Mouse (Mus musculus) heart, embryonic 12.5 days (tissue): ENCODE measurements around the gene Gm20388. TPM values are rescaled to one million over a fixed set of nuclear protein-coding genes. Genes with fewer than 3 reads are reported as not detected.
A peak's percentile ranks its signal among the peaks of the same experiment; 100 is the strongest.

Source experiments
- ATAC-seq: fragments of 200-750 bp; cut with Nextera tagmentation; 2 replicates; pipeline ENCODE4 v1.8.0; 2017; ENCODE audit warnings: moderate TSS enrichment, moderate library complexity; ENCODE audit not compliant: insufficient number of reproducible peaks, low FRiP score
- H3K27ac ChIP-seq: fragments of 300-500 bp; sonication (generic); 2 replicates; pipeline ENCODE4 v1.5.1; 2016; ENCODE audit warnings: mild to moderate bottlenecking, moderate library complexity; ENCODE audit not compliant: poor library complexity, severe bottlenecking
- H3K27me3 ChIP-seq: fragments of 300-500 bp; sonication (generic); replicated peaks from 2 replicates; pipeline ENCODE4 v1.6.1; 2016; ENCODE audit warnings: mild to moderate bottlenecking, moderate library complexity
- H3K36me3 ChIP-seq: fragments of 300-500 bp; sonication (generic); 2 replicates; pipeline ENCODE4 v1.6.1; 2016; ENCODE audit warnings: mild to moderate bottlenecking, moderate library complexity
- H3K4me1 ChIP-seq: fragments of 300-500 bp; sonication (generic); replicated peaks from 2 replicates; pipeline ENCODE4 v1.6.1; 2016; ENCODE audit warnings: mild to moderate bottlenecking
- H3K4me2 ChIP-seq: fragments of 300-500 bp; sonication (generic); 2 replicates; pipeline ENCODE4 v1.6.1; 2016; ENCODE audit warnings: mild to moderate bottlenecking, moderate library complexity
- H3K4me3 ChIP-seq: fragments of 300-500 bp; sonication (generic); 2 replicates; pipeline ENCODE4 v1.5.1; 2016; ENCODE audit warnings: mild to moderate bottlenecking
- H3K9ac ChIP-seq: fragments of 300-500 bp; sonication (generic); 2 replicates; pipeline ENCODE4 v1.6.1; 2016; ENCODE audit warnings: mild to moderate bottlenecking, moderate library complexity
- H3K9me3 ChIP-seq: fragments of 300-500 bp; sonication (generic); replicated peaks from 2 replicates; pipeline ENCODE4 v1.6.1; 2016; ENCODE audit warnings: mild to moderate bottlenecking, moderate library complexity
- WGBS: fragments of 180-500 bp; shearing (Covaris S2); methylation state at CpG from one replicate; pipeline ENCODE4 v1.1.7; 2016; 5-methylcytosine and 5-hydroxymethylcytosine counted together
- polyA plus RNA-seq: library from polyadenylated mRNA; unstranded; fragments of >200 nt; fragmentation: Nextera tagmentation; extraction: Ambion mirVana; gene quantifications from 2 replicates; pipeline ENCODE4 v1.2.1, GENCODE M21; 2016

Gene Gm20388
- polyA plus RNA-seq, 1 experiment from 2014 or later: not detected

DNA sequence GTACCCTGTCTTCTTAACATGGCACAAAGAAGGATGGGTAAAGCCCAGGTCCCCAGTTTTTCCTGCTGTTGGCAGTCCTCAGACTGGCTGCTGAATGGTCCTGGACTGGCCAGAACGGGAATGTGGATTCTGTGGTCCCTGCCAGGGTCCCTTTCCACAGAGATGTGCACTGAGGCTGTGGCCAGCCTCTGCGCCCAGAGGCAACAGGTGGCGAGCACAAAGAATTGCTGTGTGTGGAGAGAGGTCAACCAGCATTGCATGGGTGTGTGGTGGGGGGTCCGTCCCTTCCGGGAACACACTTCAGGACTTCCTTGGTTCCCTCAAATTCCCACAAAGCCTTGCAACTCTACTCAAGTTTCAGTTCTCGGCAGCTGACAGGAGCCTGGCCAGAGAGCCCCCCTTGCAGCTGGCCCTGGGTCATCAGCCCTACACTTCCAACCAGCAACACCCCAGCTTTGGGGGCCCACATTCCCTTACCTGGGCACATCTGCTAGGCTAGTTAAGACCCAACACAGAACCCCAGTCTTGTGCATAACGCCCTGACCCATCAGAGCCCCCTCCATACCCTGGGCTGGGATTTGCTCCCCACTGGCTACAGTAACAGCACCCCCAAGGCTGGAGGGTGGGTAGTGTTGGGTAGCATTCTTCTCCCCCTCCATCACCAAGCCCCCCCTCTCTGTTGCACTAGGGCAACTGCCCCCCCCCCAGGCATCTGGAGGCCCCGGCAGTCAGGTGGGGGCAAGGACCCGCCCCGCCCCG is 2938.7 kb downstream of the Gm20388 start:
- Histone ChIP-seq H3K4me3 (no peak overlapping the region), H3K4me1 (peaks cover 23% of the 10 kb centered on the region), H3K27me3 (peaks cover 55% of the 10 kb centered on the region), H3K4me2 (no peak overlapping the region), H3K27ac (no peak overlapping the region), H3K36me3 (no peaks in the 10 kb centered on the region), H3K9me3 (no peaks in the 10 kb centered on the region), H3K9ac (no peak overlapping the region)
- no peak for ATAC-seq
- WGBS: 65% methylated on average over 7 of the region's 11 CpGs

DNA sequence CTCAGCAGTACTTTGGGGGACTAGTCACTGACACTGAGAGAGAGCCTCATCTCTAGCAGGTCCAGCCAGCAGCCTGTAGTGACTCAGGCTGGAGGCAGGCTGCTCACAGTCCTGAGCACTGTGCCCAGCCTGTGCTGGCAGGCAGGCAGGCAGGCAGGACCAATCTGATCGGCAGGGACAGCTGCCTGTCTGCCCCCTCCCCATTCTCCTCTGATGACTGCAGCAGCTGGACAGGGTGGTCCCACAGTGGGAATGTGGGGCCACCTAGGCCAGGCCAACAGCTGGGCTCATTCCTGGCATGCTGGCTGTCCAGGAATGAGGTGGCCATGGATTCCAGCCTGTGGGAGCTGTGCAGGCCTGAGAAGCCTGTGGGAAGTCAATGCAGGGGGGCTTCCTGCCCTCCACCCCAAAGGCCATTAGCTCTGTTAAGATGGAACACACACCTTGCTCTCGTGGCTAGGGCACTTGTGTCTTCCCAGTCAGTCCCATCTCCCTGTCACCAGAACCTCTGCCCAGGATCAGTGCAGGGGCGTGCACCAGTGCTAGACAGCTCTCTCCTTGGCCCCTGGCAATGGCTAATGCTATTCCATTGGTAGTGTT is 2940.1 kb downstream of the Gm20388 start:
- Histone ChIP-seq H3K27me3 (peaks cover 61% of the 10 kb centered on the region), H3K9ac (no peak overlapping the region), H3K4me3 (no peak overlapping the region), H3K36me3 (no peaks in the 10 kb centered on the region), H3K4me2 (no peak overlapping the region), H3K4me1 (peaks cover 21% of the 10 kb centered on the region), H3K9me3 (no peaks in the 10 kb centered on the region), H3K27ac (no peak overlapping the region)
- 59% methylated on average over 3 of the region's 3 CpGs for WGBS
- ATAC-seq: no peak

DNA sequence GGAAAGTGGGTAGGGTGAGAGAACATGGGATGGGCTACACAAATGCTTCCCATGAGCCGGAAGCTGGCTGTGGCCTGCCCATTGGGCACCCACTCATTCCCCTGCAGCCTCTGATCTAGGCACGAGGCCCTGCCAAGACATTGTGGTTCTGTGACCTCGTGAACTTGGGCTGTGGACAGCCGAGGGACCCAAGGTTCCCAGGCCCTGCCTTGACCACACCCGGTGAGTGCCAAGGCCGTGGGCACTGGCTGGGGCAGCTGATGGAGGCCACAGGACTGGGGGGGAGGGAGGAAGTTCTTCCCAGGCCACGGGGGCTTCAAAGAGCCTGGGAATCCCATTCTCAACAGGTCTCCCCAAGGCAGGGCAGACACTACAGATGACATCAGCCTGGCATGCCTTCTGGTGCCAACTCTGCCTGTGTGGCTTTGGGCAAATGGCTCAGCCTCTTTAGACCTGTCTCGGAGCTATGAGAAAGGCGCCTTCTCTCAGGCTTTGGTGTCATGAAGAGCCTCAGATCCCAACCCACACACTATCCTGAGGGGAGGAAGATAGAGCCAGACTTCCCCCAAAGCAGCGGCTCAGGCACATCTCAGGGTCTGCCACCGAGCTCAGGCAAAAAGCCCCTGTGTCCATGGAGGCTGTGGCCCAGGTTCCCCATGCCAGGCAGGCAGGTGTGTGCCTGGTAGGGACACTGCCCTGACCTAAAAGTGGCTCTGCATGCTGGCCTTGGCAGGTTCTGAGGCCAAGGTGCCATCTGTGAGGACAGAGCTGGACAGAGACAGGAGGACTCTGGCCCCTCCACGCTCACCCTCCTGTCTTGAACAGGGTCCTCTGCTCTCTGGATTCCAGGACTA is 2941.3 kb downstream of the Gm20388 start:
- H3K27me3 ChIP-seq: peaks cover 57% of the 10 kb centered on the region
- H3K9me3 ChIP-seq: no peaks in the 10 kb centered on the region
- H3K27ac ChIP-seq: no peak overlapping the region
- no peak overlapping the region for H3K4me2 ChIP-seq
- H3K4me3 ChIP-seq: no peak overlapping the region
- no peaks in the 10 kb centered on the region for H3K36me3 ChIP-seq
- peaks cover 15% of the 10 kb centered on the region for H3K4me1 ChIP-seq
- no peak overlapping the region for H3K9ac ChIP-seq
- no peak for ATAC-seq
- WGBS: 82% methylated on average over 12 of the region's 12 CpGs

DNA sequence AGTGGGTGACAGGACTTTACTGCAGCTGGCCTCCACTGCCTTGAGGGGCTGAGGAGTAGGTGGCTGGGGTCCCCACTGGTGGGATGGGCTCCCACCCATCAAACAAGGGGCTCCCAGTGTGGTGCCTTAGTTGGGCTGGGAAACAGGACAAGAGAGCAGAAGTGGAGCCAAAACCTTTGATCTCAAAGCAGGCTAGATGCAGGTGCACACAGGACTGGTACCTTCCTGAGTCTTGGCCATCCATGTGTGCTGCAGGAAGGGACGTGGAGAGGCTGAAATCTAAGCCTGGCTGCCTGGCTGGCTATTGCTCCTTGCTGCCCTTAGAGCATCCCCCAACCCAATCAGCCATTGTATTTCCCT is 2941.9 kb downstream of the Gm20388 start:
- no peak overlapping the region for H3K27ac ChIP-seq
- no peaks in the 10 kb centered on the region for H3K9me3 ChIP-seq
- no peaks in the 10 kb centered on the region for H3K36me3 ChIP-seq
- no peak overlapping the region for H3K9ac ChIP-seq
- no peak for ATAC-seq
- peaks cover 56% of the 10 kb centered on the region for H3K27me3 ChIP-seq
- H3K4me3 ChIP-seq: no peak overlapping the region
- H3K4me1 ChIP-seq: peaks cover 15% of the 10 kb centered on the region
- WGBS: 52% methylated on average over 1 of the region's 1 CpGs
- H3K4me2 ChIP-seq: no peak overlapping the region

DNA sequence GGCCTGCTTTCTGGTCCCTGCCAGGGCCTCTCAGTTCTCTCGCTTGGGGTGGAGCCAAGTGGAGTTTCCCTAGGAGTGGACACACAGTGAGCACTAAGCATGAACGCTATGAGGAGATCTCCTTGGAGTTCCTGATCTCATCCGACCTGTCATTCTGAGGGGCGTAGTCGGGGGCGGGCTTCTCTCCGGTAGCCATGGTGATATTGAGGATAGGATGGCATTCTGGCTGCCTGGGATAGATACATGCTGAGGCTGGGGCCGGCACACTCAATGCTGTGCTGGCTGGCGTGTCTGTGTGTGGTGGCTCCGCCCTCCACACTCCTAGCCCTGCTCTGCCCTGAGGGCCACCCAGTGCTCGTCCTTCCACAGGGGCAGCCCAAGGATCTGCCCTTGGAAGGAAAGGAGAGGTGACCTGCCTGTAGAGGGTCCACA is 2942.7 kb downstream of the Gm20388 start:
- Histone ChIP-seq H3K4me2 (peak overlapping the region; percentile 24; the same call in 1 of the 2 replicates), H3K4me3 (no peak overlapping the region), H3K9me3 (no peaks in the 10 kb centered on the region), H3K27me3 (peaks cover 55% of the 10 kb centered on the region), H3K27ac (no peak overlapping the region), H3K36me3 (no peaks in the 10 kb centered on the region), H3K4me1 (peaks cover 9% of the 10 kb centered on the region), H3K9ac (0 out of 2 replicates have a peak overlapping the region, but pooled peaks have one; percentile 21)
- ATAC-seq: no peak
- WGBS: 30% methylated on average over 11 of the region's 11 CpGs

DNA sequence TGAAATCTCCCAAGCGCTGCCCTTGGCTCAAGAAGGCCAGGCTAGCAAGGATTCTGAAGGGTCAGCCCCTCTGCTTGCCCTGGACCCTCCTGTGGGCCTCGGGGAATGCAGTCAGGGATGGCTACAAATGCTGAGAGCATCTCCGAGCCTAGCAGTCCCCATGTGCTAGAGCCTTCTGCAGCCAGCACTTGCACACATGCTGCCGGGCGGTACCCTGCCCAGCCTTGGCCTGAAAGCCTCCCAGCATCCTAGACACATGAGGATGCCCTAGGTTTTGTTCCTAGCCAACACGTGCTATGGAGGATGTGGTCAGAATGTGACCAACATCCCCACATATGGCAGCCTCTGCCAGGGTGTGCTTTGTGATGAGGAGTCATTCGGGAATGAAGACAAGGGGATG is 2943.7 kb downstream of the Gm20388 start:
- Histone ChIP-seq H3K27ac (no peak overlapping the region), H3K9ac (no peak overlapping the region), H3K4me2 (no peak overlapping the region), H3K36me3 (no peaks in the 10 kb centered on the region), H3K9me3 (no peaks in the 10 kb centered on the region), H3K4me1 (peaks cover 7% of the 10 kb centered on the region), H3K27me3 (peaks cover 45% of the 10 kb centered on the region), H3K4me3 (no peak overlapping the region)
- WGBS: 70% methylated on average over 7 of the region's 7 CpGs
- no peak for ATAC-seq

DNA sequence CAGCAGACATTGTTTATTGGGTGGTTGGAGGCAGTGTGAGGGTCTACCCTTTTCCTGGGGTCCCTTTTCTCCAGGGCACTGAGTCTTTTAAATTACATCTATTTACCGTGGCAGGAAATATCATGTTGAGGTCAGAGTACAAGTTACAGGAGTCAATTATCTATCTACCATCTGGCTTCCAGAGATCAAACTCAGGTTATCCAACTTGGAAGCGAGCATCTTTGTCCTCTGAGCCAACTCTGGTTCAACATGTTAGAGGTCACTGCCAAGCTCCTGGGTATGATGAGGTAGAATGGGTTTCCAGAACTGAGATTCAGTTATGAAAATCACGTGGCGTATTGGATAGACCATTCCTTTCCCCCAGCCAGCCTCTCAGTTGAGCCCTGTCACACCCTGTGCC is 2944.5 kb downstream of the Gm20388 start:
- no peak overlapping the region for H3K27ac ChIP-seq
- no peak overlapping the region for H3K4me2 ChIP-seq
- WGBS: 78% methylated on average over 4 of the region's 4 CpGs
- no peak overlapping the region for H3K4me3 ChIP-seq
- no peak for ATAC-seq
- no peak overlapping the region for H3K9ac ChIP-seq
- H3K27me3 ChIP-seq: peaks cover 41% of the 10 kb centered on the region
- H3K4me1 ChIP-seq: peaks cover 7% of the 10 kb centered on the region
- no peaks in the 10 kb centered on the region for H3K9me3 ChIP-seq
- H3K36me3 ChIP-seq: no peaks in the 10 kb centered on the region

DNA sequence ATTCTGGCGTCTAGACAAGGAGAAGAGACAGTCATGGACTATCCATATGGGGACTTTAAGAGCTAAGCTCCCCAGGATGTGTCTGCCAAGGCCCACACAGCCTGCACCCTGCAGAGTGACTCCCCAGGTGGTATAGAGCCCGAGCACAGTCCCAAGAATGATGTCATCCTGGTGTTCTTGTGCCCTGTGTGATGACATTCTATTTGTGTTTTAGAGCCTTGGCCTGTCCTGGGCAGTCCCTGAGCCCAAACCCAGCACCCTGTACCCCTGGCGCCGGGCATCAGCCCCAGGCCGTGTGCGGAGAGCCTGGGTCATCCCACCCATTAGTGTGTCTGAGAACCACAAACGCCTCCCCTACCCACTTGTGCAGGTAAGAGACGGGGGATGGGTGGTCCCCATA is 2945.6 kb downstream of the Gm20388 start:
- H3K9ac ChIP-seq: no peak overlapping the region
- H3K4me1 ChIP-seq: peaks cover 7% of the 10 kb centered on the region
- no peak overlapping the region for H3K27ac ChIP-seq
- no peak overlapping the region for H3K4me3 ChIP-seq
- peaks cover 34% of the 10 kb centered on the region for H3K27me3 ChIP-seq
- H3K9me3 ChIP-seq: no peaks in the 10 kb centered on the region
- H3K4me2 ChIP-seq: no peak overlapping the region
- no peak for ATAC-seq
- WGBS: 71% methylated on average over 8 of the region's 8 CpGs
- H3K36me3 ChIP-seq: no peaks in the 10 kb centered on the region

DNA sequence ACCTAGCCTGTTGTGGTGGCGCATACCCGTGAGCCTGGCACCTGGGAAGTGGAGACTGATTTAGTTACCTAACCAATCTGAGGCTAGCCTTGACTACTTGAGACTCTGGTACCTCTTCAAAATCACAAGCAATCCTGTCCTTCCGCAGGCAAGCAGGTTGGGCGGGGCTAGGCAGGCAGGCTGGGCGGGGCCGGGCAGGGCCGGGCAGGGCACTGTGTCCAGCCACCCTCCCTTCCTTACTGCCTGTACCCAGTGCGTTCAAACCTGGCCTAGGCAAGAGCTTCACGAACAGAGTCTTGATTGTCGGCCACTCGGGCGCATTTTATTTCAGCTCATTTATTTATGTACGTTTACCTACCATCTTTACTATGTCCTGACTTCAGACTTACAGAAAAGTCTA is 2949.2 kb downstream of the Gm20388 start:
- H3K4me2 ChIP-seq: no peak overlapping the region
- H3K27ac ChIP-seq: no peak overlapping the region
- ATAC-seq: no peak
- no peak overlapping the region for H3K4me3 ChIP-seq
- H3K27me3 ChIP-seq: peaks cover 4% of the 10 kb centered on the region
- H3K4me1 ChIP-seq: no peaks in the 10 kb centered on the region
- H3K36me3 ChIP-seq: no peaks in the 10 kb centered on the region
- 53% methylated on average over 13 of the region's 13 CpGs for WGBS
- H3K9me3 ChIP-seq: peaks cover 9% of the 10 kb centered on the region
- no peak overlapping the region for H3K9ac ChIP-seq

DNA sequence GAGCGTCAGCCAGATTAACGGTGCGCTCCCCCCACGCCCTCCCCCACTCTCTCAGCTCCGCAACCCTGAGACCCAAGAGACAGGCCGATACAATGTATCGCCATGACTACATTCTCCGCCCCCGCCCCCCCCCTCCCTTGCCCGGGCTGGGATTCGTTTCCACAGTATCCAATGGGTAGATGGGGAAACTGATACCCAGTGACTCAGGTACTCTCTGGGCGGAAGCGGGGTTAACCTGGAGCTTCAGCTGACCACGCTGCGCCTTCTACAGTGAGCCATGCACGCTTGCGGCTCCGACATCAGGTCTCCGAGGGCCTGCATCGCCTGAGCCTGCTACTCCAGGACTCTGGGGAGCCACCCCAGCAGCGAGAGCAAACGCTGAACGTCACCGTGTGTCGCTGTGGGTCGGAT is 2954.1 kb downstream of the Gm20388 start:
- no peak; the same call in 1 of the 2 replicates for ATAC-seq
- Histone ChIP-seq H3K4me3 (peak overlapping the region; percentile 10), H3K27ac (no peak overlapping the region), H3K4me2 (peak overlapping the region; percentile 56), H3K27me3 (peaks cover 2% of the 10 kb centered on the region; the same call in 1 of the 2 replicates), H3K36me3 (no peaks in the 10 kb centered on the region), H3K9ac (no peak overlapping the region), H3K9me3 (peaks cover 27% of the 10 kb centered on the region), H3K4me1 (no peaks in the 10 kb centered on the region)
- 57% methylated on average over 26 of the region's 26 CpGs for WGBS

DNA sequence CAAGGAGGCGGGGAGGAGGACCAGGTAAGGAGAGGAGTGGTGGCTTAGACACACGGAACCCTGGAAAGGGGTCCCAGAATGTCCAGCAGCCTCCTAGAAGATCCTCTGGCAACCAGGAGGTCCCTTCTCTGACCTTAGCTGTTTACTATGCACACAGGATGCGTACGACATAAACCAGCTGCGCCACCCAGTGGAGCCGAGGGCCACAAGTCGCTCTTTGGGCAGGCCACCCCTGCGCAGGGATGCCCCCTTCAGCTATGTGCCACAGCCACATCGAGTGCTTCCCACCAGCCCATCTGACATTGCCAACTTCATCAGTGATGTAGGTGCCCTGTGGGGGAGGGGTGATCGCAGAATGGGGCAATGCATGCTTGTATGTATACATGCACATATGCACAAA is 2954.8 kb downstream of the Gm20388 start:
- Histone ChIP-seq H3K36me3 (no peaks in the 10 kb centered on the region), H3K27ac (no peak overlapping the region), H3K4me2 (peak overlapping the region; percentile 56), H3K27me3 (peaks cover 8% of the 10 kb centered on the region), H3K4me1 (peaks cover 5% of the 10 kb centered on the region; the same call in 1 of the 2 replicates), H3K4me3 (peak overlapping the region; percentile 10; the same call in 1 of the 2 replicates), H3K9ac (no peak overlapping the region), H3K9me3 (peaks cover 27% of the 10 kb centered on the region)
- 62% methylated on average over 10 of the region's 10 CpGs for WGBS
- no peak for ATAC-seq
